Mouse (Mus musculus): ENCODE measurements at regions not wholly inside any gene's neighbourhood (a gene's known extent, or its start where the extent isn't known, plus 50 kb on each side); places are given as distances from the start of the nearest gene placed in this dataset.

DNA sequence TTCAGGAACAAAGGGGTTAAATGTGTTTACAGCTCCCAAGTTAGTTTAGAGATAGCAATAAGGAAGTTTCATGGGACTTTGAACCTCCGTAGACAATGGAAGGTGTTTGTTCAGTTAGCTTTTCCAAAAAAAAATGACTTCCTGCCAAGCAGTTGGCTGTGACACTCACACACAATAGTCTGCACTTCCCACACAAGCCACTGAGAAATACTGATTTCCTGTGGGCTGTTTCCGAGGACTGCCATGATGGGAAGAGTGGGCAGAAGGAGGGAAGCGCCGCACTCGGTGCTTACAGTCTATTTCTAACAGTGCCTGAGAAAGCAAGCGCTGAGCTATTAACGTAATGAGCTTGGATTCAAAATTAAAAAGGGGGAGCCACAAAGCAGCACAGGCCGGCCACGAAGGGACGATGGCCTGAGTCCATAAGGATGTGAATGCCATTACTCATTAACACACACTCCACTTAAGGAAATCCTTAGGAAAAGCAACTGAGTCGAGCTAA is 144.4 kb upstream of the Nav3 start:
- no peaks in the 10 kb centered on the region; the same call in 1 of the 2 replicates for H3K4me1 ChIP-seq (ENCODE audit: control insufficient read depth, insufficient read depth, insufficient read length, low read length)
- 14% methylated on average over 11 of the region's 11 CpGs for WGBS
- H3K27me3 ChIP-seq (ENCODE audit: control insufficient read depth, insufficient read depth, low read length): no peaks in the 10 kb centered on the region
- peak; percentile 23; the same call in 1 of the 2 replicates for TF ChIP-seq CTCF (IDR thresholded peaks at IDR 0.05; ENCODE audit: extremely low read depth, insufficient read length, insufficient replicate concordance, low read depth, low read length)
- TF ChIP-seq POLR2A (IDR thresholded peaks at IDR 0.05; ENCODE audit: low read depth, low read length): no peak
- no peaks in the 10 kb centered on the region for H3K36me3 ChIP-seq (ENCODE audit: control insufficient read depth, insufficient read depth, low read length)
- peak overlapping the region; percentile 42 for H3K4me3 ChIP-seq (ENCODE audit: low read depth, low read length)
- H3K27ac ChIP-seq (ENCODE audit: insufficient read depth, low read depth, low read length): peak overlapping the region; percentile 54

DNA sequence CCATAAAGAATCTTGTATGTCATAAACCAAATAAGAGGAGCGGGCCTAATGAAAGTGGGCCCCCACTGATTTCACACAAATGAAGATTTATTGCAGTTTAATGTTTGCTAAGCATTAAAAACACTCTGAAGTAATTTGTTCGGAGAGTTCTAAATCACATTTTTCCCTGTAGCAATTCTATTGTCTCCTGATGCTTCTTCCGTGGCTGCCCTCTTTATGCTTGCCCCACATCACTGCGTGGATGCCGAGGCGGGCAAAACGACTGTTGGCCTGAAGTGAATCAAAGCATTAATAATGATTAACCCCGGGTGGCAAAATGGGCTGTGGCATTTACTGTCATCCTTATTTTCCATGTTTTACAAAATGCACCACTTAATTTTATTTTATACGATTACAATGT is 134.9 kb upstream of the E2f7 start:
- 54% methylated on average over 9 of the region's 9 CpGs for WGBS
- Histone ChIP-seq H3K27ac (ENCODE audit: insufficient read depth, low read depth, low read length) (no peak overlapping the region), H3K4me1 (ENCODE audit: control insufficient read depth, insufficient read depth, insufficient read length, low read length) (no peaks in the 10 kb centered on the region), H3K27me3 (ENCODE audit: control insufficient read depth, insufficient read depth, low read length) (no peaks in the 10 kb centered on the region), H3K4me3 (ENCODE audit: low read depth, low read length) (no peak overlapping the region), H3K36me3 (ENCODE audit: control insufficient read depth, insufficient read depth, low read length) (no peaks in the 10 kb centered on the region)
- no peak for TF ChIP-seq POLR2A (IDR thresholded peaks at IDR 0.05; ENCODE audit: low read depth, low read length)
- TF ChIP-seq CTCF (IDR thresholded peaks at IDR 0.05; ENCODE audit: extremely low read depth, insufficient read length, insufficient replicate concordance, low read depth, low read length): no peak

DNA sequence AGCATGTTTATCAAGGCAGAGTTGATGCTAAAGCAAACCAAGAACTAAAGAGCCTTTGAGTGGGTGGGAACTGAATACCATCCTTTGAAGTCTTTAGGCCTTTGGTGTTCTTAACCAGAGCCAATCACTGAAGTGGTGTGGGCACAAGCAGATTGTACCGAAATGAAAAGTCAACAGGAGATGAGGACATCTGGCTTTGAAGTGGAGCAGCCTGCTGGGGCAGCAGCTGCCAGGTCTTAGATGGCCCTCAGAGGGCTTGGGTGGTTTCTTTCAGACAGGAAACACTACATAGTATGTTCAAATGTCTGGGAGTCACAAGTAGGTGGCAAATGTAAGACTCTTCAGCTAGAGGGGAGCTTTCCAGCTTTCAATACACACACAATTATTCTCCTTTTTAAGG is 128.2 kb upstream of the E2f7 start:
- no peak overlapping the region for H3K4me3 ChIP-seq (ENCODE audit: low read depth, low read length)
- WGBS: 28% methylated on average over 1 of the region's 1 CpGs
- H3K27ac ChIP-seq (ENCODE audit: insufficient read depth, low read depth, low read length): no peak overlapping the region
- no peaks in the 10 kb centered on the region for H3K36me3 ChIP-seq (ENCODE audit: control insufficient read depth, insufficient read depth, low read length)
- H3K27me3 ChIP-seq (ENCODE audit: control insufficient read depth, insufficient read depth, low read length): no peaks in the 10 kb centered on the region
- no peak for TF ChIP-seq CTCF (IDR thresholded peaks at IDR 0.05; ENCODE audit: extremely low read depth, insufficient read length, insufficient replicate concordance, low read depth, low read length)
- TF ChIP-seq POLR2A (IDR thresholded peaks at IDR 0.05; ENCODE audit: low read depth, low read length): no peak
- no peaks in the 10 kb centered on the region for H3K4me1 ChIP-seq (ENCODE audit: control insufficient read depth, insufficient read depth, insufficient read length, low read length)

DNA sequence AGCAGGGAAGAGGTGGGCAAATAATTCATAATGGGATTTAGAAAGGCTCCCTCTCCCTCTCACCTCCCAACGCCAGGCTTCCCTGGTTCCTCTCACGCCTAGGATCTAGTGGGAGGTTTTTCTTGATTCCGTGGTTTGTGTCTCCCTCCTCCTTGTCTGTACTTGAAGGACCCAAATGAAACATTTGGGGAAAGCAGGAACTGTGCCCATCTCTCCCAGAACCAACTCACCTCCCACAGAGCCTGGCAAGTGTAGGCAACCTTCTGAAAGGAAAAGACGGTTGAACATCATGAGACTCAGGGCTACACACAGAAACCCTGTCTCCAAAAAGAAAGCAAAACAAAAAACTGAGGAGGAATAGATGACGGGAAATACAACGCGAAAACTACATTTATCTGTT is 126.0 kb upstream of the E2f7 start:
- TF ChIP-seq POLR2A (IDR thresholded peaks at IDR 0.05; ENCODE audit: low read depth, low read length) (no peak), CTCF (IDR thresholded peaks at IDR 0.05; ENCODE audit: extremely low read depth, insufficient read length, insufficient replicate concordance, low read depth, low read length) (no peak)
- no peaks in the 10 kb centered on the region for H3K36me3 ChIP-seq (ENCODE audit: control insufficient read depth, insufficient read depth, low read length)
- no peaks in the 10 kb centered on the region for H3K27me3 ChIP-seq (ENCODE audit: control insufficient read depth, insufficient read depth, low read length)
- no peaks in the 10 kb centered on the region for H3K4me1 ChIP-seq (ENCODE audit: control insufficient read depth, insufficient read depth, insufficient read length, low read length)
- no peak overlapping the region for H3K27ac ChIP-seq (ENCODE audit: insufficient read depth, low read depth, low read length)
- H3K4me3 ChIP-seq (ENCODE audit: low read depth, low read length): no peak overlapping the region
- 88% methylated on average over 7 of the region's 7 CpGs for WGBS

DNA sequence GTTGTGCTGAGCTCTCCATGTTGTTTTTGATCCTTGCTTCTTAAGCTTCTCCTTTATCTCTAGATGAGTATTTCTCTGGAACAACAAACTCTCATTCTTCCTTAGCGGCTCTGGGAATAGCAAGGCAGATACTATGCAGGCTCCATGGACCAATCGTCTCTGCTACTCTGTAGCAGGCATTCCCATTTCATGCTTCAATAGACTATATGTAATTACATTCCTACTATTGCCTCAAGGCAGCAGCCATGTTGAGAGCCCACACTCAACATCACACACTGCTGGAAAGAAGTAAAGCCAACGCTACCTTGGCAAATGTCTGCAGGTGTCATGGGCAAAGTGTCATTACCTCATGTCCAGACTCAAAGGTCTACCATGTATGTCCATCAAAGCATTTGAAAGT is 119.6 kb upstream of the E2f7 start:
- H3K4me3 ChIP-seq (ENCODE audit: low read depth, low read length): no peak overlapping the region
- no peaks in the 10 kb centered on the region for H3K4me1 ChIP-seq (ENCODE audit: control insufficient read depth, insufficient read depth, insufficient read length, low read length)
- TF ChIP-seq CTCF (IDR thresholded peaks at IDR 0.05; ENCODE audit: extremely low read depth, insufficient read length, insufficient replicate concordance, low read depth, low read length): no peak
- TF ChIP-seq POLR2A (IDR thresholded peaks at IDR 0.05; ENCODE audit: low read depth, low read length): no peak
- H3K36me3 ChIP-seq (ENCODE audit: control insufficient read depth, insufficient read depth, low read length): no peaks in the 10 kb centered on the region
- 93% methylated on average over 3 of the region's 3 CpGs for WGBS
- H3K27ac ChIP-seq (ENCODE audit: insufficient read depth, low read depth, low read length): no peak overlapping the region
- no peaks in the 10 kb centered on the region for H3K27me3 ChIP-seq (ENCODE audit: control insufficient read depth, insufficient read depth, low read length)

DNA sequence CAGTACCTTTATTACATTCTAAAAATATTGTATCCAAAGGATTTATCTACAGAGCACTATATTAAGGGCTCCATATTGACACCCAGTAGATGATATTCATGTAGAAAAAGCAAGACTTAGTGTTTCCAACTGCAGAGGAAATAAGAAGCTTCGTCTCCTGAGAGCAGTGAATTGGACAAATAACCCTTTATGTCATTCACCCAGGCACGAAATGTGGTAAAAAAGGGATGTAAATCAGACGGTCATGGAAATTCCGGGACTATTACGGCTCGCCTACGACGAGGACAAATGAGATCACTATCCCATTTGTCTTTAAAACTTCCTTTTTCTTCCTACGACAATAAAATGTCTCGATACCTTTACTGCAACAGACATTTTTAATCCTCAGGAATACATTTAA is 104.8 kb upstream of the E2f7 start:
- H3K36me3 ChIP-seq (ENCODE audit: control insufficient read depth, insufficient read depth, low read length): no peaks in the 10 kb centered on the region
- H3K27ac ChIP-seq (ENCODE audit: insufficient read depth, low read depth, low read length): no peak overlapping the region
- TF ChIP-seq CTCF (IDR thresholded peaks at IDR 0.05; ENCODE audit: extremely low read depth, insufficient read length, insufficient replicate concordance, low read depth, low read length): no peak
- TF ChIP-seq POLR2A (IDR thresholded peaks at IDR 0.05; ENCODE audit: low read depth, low read length): no peak
- H3K4me1 ChIP-seq (ENCODE audit: control insufficient read depth, insufficient read depth, insufficient read length, low read length): no peaks in the 10 kb centered on the region
- 78% methylated on average over 10 of the region's 10 CpGs for WGBS
- no peaks in the 10 kb centered on the region for H3K27me3 ChIP-seq (ENCODE audit: control insufficient read depth, insufficient read depth, low read length)
- no peak overlapping the region for H3K4me3 ChIP-seq (ENCODE audit: low read depth, low read length)

DNA sequence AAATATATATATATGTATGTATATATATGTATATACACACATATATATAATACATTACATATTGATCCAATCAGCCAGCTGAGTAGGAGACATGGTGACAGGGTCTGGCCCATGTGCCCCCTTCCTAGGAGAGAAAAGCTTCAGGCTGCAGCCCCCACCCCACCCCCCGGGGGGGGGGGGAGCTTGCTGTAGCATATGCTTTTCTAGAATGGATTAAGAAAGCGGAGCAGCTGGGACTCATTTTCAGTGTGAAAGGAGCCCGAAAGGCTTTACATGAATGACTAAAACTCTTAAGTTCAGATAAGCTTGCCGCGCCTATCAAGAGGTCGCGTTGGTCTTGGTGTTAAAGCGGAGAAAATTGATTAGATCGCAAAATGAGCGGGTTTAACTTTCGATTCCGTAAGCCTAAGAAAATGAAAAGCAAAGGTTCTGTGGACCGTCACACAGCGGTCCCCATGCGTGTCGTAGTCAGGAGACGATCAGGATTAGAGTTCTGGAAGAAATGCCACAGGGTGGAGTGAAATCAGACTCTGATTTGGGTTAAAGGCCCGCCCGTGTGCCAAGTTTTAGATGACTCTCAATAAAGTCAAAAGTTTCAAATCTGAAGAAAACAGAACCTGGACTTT is 103.1 kb upstream of the E2f7 start:
- H3K27me3 ChIP-seq (ENCODE audit: control insufficient read depth, insufficient read depth, low read length): no peaks in the 10 kb centered on the region
- H3K4me1 ChIP-seq (ENCODE audit: control insufficient read depth, insufficient read depth, insufficient read length, low read length): no peaks in the 10 kb centered on the region
- no peaks in the 10 kb centered on the region for H3K36me3 ChIP-seq (ENCODE audit: control insufficient read depth, insufficient read depth, low read length)
- H3K4me3 ChIP-seq (ENCODE audit: low read depth, low read length): no peak overlapping the region
- H3K27ac ChIP-seq (ENCODE audit: insufficient read depth, low read depth, low read length): no peak overlapping the region
- WGBS: 91% methylated on average over 19 of the region's 19 CpGs
- no peak for TF ChIP-seq POLR2A (IDR thresholded peaks at IDR 0.05; ENCODE audit: low read depth, low read length)
- no peak for TF ChIP-seq CTCF (IDR thresholded peaks at IDR 0.05; ENCODE audit: extremely low read depth, insufficient read length, insufficient replicate concordance, low read depth, low read length)

Measured in small intestine, adult 2 months (tissue).